Mouse (Mus musculus) lung, embryonic 15.5 days (tissue): ENCODE data around the gene Zfp54. TPM values are rescaled to one million over a fixed set of nuclear protein-coding genes. Genes with fewer than 3 reads are reported as not detected.
"Not testable (repeated sequence)": the region's sequence is repeated elsewhere in the genome, so short reads cannot be mapped to it uniquely, and the experiment has no call there.

Experiments used
- ATAC-seq: fragments of 200-750 bp; cut with Nextera tagmentation; 2 replicates; pipeline ENCODE4 v1.8.0; 2017; ENCODE audit warnings: moderate number of reproducible peaks, borderline replicate concordance; ENCODE audit not compliant: low FRiP score, low TSS enrichment; ENCODE audit errors: extremely low read depth
- H3K27ac ChIP-seq: fragments of 300-500 bp; sonication (generic); 2 replicates; pipeline ENCODE4 v1.5.1; 2015; ENCODE audit warnings: moderate library complexity, mild to moderate bottlenecking, inconsistent platforms
- H3K27me3 ChIP-seq: fragments of 300-500 bp; sonication (generic); 2 replicates; pipeline ENCODE4 v1.6.1; 2015; ENCODE audit warnings: inconsistent platforms
- H3K36me3 ChIP-seq: fragments of 300-500 bp; sonication (generic); 2 replicates; pipeline ENCODE4 v1.6.1; 2015; ENCODE audit warnings: inconsistent platforms
- H3K4me1 ChIP-seq: fragments of 300-500 bp; sonication (generic); 2 replicates; pipeline ENCODE4 v1.6.1; 2015; ENCODE audit warnings: inconsistent platforms
- H3K4me2 ChIP-seq: fragments of 300-500 bp; sonication (generic); 2 replicates; pipeline ENCODE4 v1.6.1; 2015; ENCODE audit warnings: inconsistent platforms, mild to moderate bottlenecking, moderate library complexity
- H3K4me3 ChIP-seq: fragments of 300-500 bp; sonication (generic); 2 replicates; pipeline ENCODE4 v1.5.1; 2015; ENCODE audit warnings: mild to moderate bottlenecking, inconsistent platforms
- H3K9ac ChIP-seq: fragments of 300-500 bp; sonication (generic); 2 replicates; pipeline ENCODE4 v1.6.1; 2015; ENCODE audit warnings: inconsistent platforms
- H3K9me3 ChIP-seq: fragments of 300-500 bp; sonication (generic); 2 replicates; pipeline ENCODE4 v1.6.1; 2016; ENCODE audit warnings: inconsistent platforms
- WGBS: fragments of 180-500 bp; shearing (Covaris S2); methylation state at CpG from one replicate; pipeline ENCODE4 v1.1.7; 2015; 5-methylcytosine and 5-hydroxymethylcytosine counted together
- polyA plus RNA-seq: library from polyadenylated mRNA; unstranded; fragments of >200 nt; fragmentation: Nextera tagmentation; extraction: Ambion mirVana; gene quantifications from 2 replicates; pipeline ENCODE4 v1.2.1, GENCODE M21; 2015

Gene Zfp54
- 6.3 and 7.0 TPM in 2 replicates for polyA plus RNA-seq

DNA sequence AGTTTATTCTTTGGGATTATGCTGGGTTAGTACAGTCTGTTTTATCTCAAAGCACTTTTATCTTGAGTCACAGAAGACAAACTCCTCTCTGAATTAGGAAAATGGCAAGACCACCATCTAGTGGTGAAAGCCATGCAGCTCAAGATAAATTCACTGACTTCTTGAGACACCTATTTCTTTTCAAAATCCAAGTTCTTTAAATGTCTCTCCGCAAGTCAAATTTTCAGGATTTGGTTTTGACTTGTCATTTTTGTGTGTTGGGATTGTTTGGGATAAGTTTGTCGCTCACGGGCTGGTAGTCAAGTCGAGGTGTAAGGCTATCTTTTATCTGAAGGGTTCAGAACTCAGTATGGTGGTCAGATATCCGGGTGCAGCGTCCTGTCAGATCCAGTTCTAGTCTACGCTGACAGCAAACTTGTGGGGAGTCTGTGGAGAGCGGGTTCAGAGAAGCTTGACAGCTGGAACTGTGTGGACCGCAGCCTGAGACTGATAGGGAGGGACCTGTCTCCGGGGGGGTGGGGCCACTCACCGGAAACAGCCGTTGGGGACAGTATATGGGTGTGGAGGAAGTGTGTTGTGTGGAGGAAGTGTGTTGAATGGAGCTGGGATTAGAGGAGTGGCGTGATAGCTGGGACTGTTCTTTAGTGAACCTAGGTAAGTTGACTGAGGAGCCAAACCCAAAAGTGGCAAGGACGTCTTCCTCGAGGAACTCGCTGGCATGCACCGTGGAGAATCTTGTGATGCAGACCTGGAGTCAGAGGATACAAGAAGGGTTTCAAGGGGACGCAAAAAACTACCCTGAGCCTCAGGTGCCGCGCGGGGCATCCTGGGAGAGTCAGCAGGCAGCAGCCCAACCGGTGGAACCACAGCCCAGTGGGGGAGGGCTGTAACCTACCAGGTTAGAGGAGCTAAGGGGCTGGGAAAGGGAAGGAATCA, at the start of gene Zfp54:
Gene Zfp54 (plus strand): TSS at position 564 of the 936 bp plus-strand sequence.
- ATAC-seq, result peak; percentile 100
- Histone ChIP-seq H3K27ac (peak within 1 kb of the TSS; percentile 88), H3K4me2 (peak within 1 kb of the TSS; percentile 93), H3K27me3 (no peaks in the 10 kb centered on the region), H3K4me3 (peak within 1 kb of the TSS; percentile 52), H3K9ac (peak within 1 kb of the TSS; percentile 54), H3K36me3 (no peaks in the 10 kb centered on the region), H3K9me3 (no peaks in the 10 kb centered on the region), H3K4me1 (peaks cover 9% of the 10 kb centered on the region; the same call in 1 of the 2 replicates)
- under 1% methylated on average over 22 of the region's 22 CpGs for WGBS

DNA sequence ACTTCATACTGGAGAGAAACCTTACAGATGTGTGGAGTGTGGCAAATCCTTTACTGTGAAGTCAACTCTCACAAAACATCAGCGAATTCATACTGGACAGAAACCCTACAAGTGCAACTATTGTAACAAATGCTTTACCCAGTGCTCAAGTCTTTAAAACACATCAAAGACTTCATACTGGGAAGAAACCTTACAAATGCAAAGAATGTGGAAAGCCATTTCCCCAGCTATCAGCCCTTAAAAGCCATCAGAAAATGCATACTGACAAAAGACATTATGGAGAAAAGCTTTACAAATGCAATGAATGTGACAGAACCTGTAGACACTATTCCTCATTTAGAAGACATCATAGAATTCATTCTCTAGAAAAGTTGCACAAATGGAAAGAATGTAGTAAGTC, 47.7 kb upstream of the Zfp54 start:
- H3K4me1 ChIP-seq, result no peaks in the 10 kb centered on the region
- 62% methylated on average over 1 of the region's 1 CpGs for WGBS
- H3K36me3 ChIP-seq, result no peaks in the 10 kb centered on the region
- H3K9me3 ChIP-seq, result no peaks in the 10 kb centered on the region
- H3K27ac ChIP-seq, result no peak overlapping the region
- no peak overlapping the region for H3K9ac ChIP-seq
- H3K4me3 ChIP-seq, result no peak overlapping the region
- ATAC-seq, result no peak
- H3K27me3 ChIP-seq, result no peaks in the 10 kb centered on the region
- no peak overlapping the region for H3K4me2 ChIP-seq

DNA sequence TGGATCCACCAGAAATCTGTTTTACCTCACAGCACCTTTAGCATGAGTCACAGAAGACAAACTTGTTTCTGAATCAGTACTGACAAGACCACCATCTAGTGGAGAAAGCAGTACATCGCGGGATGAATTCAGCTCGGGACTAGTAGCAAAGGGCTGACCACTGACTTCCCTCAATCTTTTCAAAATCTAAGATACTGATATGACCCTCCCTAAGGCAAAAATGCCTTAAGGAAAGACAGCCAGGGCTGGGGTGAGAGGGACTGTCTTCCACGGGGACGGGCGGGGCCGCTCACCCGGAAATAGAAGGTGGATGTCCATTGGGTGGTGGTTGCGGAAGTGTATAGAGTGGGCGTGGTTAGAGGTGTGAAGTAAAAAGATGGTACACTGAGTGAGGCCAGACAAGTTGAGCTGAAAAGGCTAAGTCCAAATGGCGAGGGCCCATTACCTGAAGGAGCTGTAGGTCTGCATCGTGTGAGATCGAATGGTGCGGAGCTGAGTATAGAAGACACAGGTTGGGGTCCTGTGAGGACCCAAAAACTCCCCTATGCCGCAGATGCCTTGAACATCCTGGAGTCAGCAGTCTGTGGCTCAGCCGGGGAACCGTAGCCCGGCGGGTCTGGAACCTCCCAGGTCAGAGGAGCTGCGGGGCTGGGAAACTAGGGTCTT, 39.5 kb upstream of the Zfp54 start, which contains the start of gene Zfp677:
Gene Zfp677 (plus strand): TSS at position 358 of the 666 bp plus-strand sequence.
- Histone ChIP-seq H3K27ac (0 out of 2 replicates have a peak within 1 kb of the TSS, but pooled peaks have one; percentile 34), H3K36me3 (no peaks in the 10 kb centered on the region), H3K4me3 (peak within 1 kb of the TSS; percentile 51), H3K27me3 (no peaks in the 10 kb centered on the region), H3K4me2 (peak within 1 kb of the TSS; percentile 88), H3K4me1 (no peaks in the 10 kb centered on the region), H3K9me3 (no peaks in the 10 kb centered on the region), H3K9ac (peak within 1 kb of the TSS; percentile 35)
- 3% methylated on average over 20 of the region's 20 CpGs for WGBS
- ATAC-seq, result peak; percentile 98

DNA sequence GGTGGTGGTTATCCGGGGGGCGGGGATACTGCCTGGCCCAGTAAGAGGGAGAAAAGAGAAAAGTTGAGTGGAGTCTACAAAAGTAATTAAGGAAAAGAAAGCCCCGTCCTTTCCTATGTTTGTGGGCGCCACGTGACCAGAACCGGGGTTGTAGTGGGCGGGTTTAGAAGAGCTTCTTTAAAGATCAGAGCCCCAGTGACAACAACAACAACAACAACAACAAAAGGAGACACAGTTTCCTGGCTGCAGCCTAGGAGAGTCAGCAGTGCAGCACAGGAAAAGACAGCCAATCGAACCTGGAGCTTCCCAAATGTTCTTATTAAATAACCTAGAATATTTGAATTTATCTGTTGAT, 39.0 kb upstream of the Zfp54 start:
- no peaks in the 10 kb centered on the region for H3K4me1 ChIP-seq
- peak overlapping the region; percentile 51 for H3K4me3 ChIP-seq
- WGBS, result 9% methylated on average over 8 of the region's 8 CpGs
- no peaks in the 10 kb centered on the region for H3K36me3 ChIP-seq
- no peaks in the 10 kb centered on the region for H3K9me3 ChIP-seq
- H3K27ac ChIP-seq, result no peak overlapping the region
- no peaks in the 10 kb centered on the region for H3K27me3 ChIP-seq
- ATAC-seq, result no peak; the same call in 1 of the 2 replicates
- H3K9ac ChIP-seq, result peak overlapping the region; percentile 35
- peak overlapping the region; percentile 88 for H3K4me2 ChIP-seq

DNA sequence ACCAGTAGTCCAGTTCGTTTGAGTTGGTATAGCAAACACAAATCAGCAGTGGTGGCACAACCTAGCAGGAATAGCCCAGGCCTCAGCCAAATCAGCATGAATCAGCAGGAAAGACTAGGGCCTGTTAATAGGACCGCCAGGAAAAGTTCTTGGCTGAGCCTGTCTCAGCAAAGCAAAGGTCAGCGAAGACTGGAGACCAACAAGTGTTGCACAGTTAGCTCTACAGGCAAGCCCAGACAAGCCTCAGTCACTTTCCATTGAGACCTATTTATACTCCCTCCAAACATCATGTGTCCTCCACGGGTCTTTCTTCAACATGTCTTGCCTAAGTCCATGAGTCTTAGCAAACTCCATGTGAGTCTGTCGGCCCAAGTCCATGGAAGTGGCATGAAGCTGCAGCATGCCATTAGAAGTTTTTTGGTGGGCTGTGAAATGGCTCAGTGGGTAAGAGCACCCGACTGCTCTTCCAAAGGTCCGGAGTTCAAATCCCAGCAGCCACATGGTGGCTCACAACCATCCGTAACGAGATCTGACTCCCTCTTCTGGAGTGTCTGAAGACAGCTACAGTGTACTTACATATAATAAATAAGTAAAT, 15.9 kb downstream of the Zfp54 start:
- H3K4me1 ChIP-seq, H3K27me3 ChIP-seq, H3K4me3 ChIP-seq, H3K36me3 ChIP-seq, H3K9ac ChIP-seq, H3K27ac ChIP-seq, ATAC-seq, H3K4me2 ChIP-seq, H3K9me3 ChIP-seq: not testable (repeated sequence)
- 70% methylated on average over 9 of the region's 9 CpGs for WGBS

DNA sequence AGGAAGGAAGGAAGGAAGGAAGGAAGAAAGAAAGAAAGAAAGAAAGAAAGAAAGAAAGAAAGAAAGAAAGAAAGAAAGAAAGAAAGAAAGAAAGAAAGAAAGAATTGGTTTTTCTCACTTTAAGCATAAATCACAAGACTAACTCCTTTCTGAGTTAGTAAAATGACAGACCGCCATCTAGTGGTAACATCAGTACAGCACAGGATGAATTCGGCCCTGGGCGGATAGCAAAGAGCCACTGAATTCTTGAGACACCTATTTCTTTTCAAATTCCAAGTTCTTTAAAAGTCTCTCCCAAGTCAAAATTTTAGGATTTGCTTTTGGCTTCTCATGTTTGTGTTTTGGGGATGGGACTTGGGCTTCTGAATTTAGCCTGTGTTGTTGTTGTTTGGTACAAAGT, 26.6 kb downstream of the Zfp54 start:
- Histone ChIP-seq H3K4me2 (peak overlapping the region; percentile 73), H3K27me3 (no peaks in the 10 kb centered on the region), H3K9ac (peak overlapping the region; percentile 50), H3K4me3 (peak overlapping the region; percentile 70), H3K4me1 (peaks cover 13% of the 10 kb centered on the region; the same call in 1 of the 2 replicates), H3K27ac (peak overlapping the region; percentile 97), H3K9me3 (no peaks in the 10 kb centered on the region), H3K36me3 (0 out of 2 replicates have a peak, but pooled peaks cover 5% of the 10 kb centered on the region)
- ATAC-seq, result peak; percentile 76
- 0% methylated on average over 3 of the region's 3 CpGs for WGBS

DNA sequence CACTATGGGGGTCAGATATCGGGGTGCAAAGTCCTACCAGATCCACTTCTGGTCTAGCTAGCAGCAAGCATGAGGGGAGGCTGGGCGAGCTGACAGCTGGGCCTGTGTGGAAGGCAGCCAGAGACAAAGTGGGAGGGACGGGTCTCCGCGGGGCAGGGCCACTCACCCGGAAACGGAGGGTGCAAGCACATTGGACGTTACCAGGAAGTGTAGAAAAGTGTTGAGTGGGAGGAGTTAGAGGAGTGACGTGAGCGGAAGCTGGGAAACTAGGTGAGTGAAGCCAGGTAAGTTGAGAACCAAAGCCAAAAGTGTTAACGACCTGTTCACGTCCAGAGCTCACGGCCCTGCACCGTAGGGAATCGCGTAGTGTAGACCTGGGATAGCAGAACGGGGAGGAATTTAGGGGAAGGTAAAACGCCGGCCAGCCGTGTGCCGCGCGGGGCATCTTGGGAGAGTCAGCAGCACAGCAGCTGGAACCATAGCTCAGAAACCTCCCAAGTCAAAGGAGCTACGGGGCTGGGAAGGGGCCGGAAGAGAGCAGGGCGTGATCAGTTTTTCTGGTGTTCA, 27.2 kb downstream of the Zfp54 start, which contains the start of gene Zfp51:
Gene Zfp51 (plus strand): TSS at position 237 of the 567 bp plus-strand sequence.
- H3K9me3 ChIP-seq, result no peaks in the 10 kb centered on the region
- 0 out of 2 replicates have a peak, but pooled peaks cover 5% of the 10 kb centered on the region for H3K36me3 ChIP-seq
- peak within 1 kb of the TSS; percentile 73 for H3K4me2 ChIP-seq
- WGBS, result 0% methylated on average over 26 of the region's 26 CpGs
- peak within 1 kb of the TSS; percentile 70 for H3K4me3 ChIP-seq
- H3K4me1 ChIP-seq, result peaks cover 13% of the 10 kb centered on the region; the same call in 1 of the 2 replicates
- H3K27ac ChIP-seq, result peak within 1 kb of the TSS; percentile 97
- no peaks in the 10 kb centered on the region for H3K27me3 ChIP-seq
- ATAC-seq, result peak; percentile 100
- peak within 1 kb of the TSS; percentile 50 for H3K9ac ChIP-seq

DNA sequence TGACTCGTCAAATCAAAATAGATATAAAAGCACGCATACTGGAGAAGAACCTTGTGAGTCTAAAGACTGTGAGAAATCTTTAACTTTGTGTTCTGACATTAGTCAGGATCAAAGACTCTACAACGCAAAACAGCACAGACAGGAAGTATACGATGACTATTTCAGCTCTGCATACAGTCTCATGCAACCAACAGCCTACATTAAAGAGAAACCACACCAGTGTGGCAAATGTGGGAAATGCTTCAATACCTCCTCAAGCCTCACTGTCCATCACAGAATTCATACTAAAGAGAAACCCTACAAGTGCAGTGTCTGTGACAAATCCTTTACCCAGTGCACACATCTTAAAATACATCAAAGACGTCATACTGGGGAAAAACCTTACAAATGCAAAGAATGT, 40.5 kb downstream of the Zfp54 start:
- no peak overlapping the region for H3K9ac ChIP-seq
- no peak overlapping the region for H3K27ac ChIP-seq
- no peaks in the 10 kb centered on the region for H3K9me3 ChIP-seq
- ATAC-seq, result no peak
- WGBS, result 87% methylated on average over 5 of the region's 5 CpGs
- H3K36me3 ChIP-seq, result peaks cover 40% of the 10 kb centered on the region
- H3K27me3 ChIP-seq, result no peaks in the 10 kb centered on the region
- H3K4me2 ChIP-seq, result no peak overlapping the region
- no peak overlapping the region for H3K4me3 ChIP-seq
- H3K4me1 ChIP-seq, result no peaks in the 10 kb centered on the region

DNA sequence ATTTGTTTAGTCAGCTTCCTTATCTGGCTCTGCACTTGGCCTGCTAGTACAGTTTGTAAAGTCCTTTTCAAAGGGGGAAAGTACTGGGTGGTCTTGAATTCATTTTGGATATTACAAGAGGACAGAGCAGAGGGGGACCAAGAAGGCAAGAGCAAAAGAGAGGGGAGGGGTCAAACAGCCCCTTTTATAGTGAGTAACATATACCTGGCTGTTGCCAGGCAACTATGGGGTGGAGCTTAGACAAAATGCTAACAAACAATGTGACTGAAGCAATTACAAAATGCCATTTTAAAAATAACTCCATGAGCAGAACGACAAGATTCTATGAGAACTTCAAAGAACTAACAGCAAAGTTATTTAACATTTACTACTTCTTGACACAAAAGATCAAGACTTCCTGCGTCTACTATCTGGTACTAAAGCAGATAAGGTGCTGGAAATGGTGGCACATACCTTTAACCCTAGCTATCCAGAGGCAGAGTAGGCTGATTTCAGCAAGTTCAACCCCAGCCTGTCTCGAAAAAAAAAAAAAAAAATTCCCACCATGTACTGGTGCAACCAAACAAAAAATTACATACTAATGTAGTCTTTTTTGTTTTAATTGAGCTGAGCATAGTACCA, 49.1 kb downstream of the Zfp54 start:
- Histone ChIP-seq H3K4me2 (no peak overlapping the region), H3K9me3 (no peaks in the 10 kb centered on the region), H3K4me1 (peaks cover 18% of the 10 kb centered on the region), H3K36me3 (no peaks in the 10 kb centered on the region), H3K27ac (peak overlapping the region; percentile 77), H3K9ac (no peak overlapping the region), H3K27me3 (no peaks in the 10 kb centered on the region), H3K4me3 (no peak overlapping the region)
- 33% methylated on average over 3 of the region's 3 CpGs for WGBS
- no peak for ATAC-seq

DNA sequence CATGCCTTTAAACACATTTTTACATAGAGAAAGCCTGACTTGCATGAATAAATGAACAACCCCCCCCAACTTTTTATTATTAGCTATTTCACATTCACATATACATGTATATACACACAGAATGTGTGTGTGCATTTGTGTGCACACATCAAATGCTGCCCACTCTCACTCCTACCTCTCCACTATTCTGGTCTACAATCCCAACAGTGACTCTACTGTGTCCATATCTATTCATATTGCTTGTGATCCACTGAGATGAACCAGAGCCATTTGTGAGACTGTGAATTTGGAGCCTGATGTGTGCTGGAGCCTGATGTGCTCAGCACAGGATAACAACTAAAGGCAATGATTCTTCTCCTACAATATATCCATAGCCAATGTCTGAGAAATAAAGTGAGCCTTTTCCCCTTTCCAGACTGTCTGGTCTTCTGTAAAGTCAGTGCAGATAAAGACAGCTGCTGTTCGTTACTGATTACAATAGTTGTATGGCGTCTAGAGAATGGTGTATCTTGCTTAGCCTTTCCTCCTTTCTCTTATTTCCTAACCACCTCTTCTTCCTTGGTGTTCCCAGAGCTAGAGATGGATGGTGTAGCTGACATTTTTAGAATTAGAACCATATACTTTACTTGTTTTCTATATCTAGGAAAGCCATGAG, 49.8 kb downstream of the Zfp54 start:
- no peak overlapping the region for H3K4me3 ChIP-seq
- H3K27me3 ChIP-seq, result no peaks in the 10 kb centered on the region
- H3K27ac ChIP-seq, result peak overlapping the region; percentile 77
- no peaks in the 10 kb centered on the region for H3K36me3 ChIP-seq
- H3K9ac ChIP-seq, result no peak overlapping the region
- peak overlapping the region; percentile 9; the same call in 1 of the 2 replicates for H3K4me2 ChIP-seq
- peaks cover 18% of the 10 kb centered on the region for H3K4me1 ChIP-seq
- ATAC-seq, result 0 out of 2 replicates have a peak, but pooled peaks have one; percentile 12
- H3K9me3 ChIP-seq, result no peaks in the 10 kb centered on the region
- 44% methylated on average over 2 of the region's 2 CpGs for WGBS
